27 mouse cellular contexts compared by ENCODE assay signal in the genomic region with DNA sequence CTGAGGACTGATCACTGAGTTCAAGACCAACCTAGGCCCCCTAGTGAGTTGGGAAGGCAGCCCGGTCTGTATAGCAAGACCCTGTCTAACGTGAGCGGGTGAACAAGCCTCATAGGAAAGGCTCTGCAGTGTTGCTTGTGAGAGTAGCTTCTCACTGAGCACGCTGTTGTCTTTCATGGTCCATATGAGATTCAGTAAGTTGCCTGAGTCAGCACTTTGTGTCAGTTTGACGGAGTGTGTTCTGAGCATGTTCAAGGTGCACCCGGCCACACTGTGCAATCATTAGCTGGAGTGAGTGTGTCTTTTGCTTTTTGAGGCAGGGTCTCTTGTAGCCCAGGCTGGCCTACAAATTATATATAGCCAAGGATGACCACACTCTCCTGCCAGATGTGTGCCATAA. TPM values are rescaled to one million over a fixed set of nuclear protein-coding genes. Genes with fewer than 3 reads are reported as not detected.
"Had no signal": no experiment of that assay in that cellular context is flagged by ENCODE, and none has a peak within 500 bp of the region (broad histone marks: within the 10 kb centered on the region; RNA-seq: fewer than 3 reads in every experiment).

No protein-coding gene starts in this region.

- H3K4me1 ChIP-seq: forebrain, embryonic 12.5 days; forebrain, embryonic 13.5 days; forebrain, embryonic 15.5 days had no signal

- H3K27ac ChIP-seq: embryonic facial prominence, embryonic 10.5 days; embryonic facial prominence, embryonic 12.5 days; embryonic facial prominence, embryonic 13.5 days; embryonic facial prominence, embryonic 15.5 days; forebrain, embryonic 10.5 days; forebrain, embryonic 12.5 days; forebrain, embryonic 13.5 days; forebrain, embryonic 15.5 days; gastrocnemius, adult 2 months; heart, adult 2 months had no signal

- H3K36me3 ChIP-seq: forebrain, embryonic 12.5 days; forebrain, embryonic 15.5 days had no signal

- H3K9me3 ChIP-seq: embryonic facial prominence, embryonic 10.5 days; embryonic facial prominence, embryonic 12.5 days; embryonic facial prominence, embryonic 13.5 days; embryonic facial prominence, embryonic 15.5 days; forebrain, embryonic 12.5 days; forebrain, embryonic 13.5 days; forebrain, embryonic 15.5 days had no signal

- H3K4me2 ChIP-seq: embryonic facial prominence, embryonic 12.5 days; embryonic facial prominence, embryonic 13.5 days; embryonic facial prominence, embryonic 15.5 days; forebrain, embryonic 12.5 days; forebrain, embryonic 13.5 days; forebrain, embryonic 15.5 days had no signal

- H3K27me3 ChIP-seq: embryonic facial prominence, embryonic 12.5 days; embryonic facial prominence, embryonic 13.5 days; embryonic facial prominence, embryonic 15.5 days; forebrain, embryonic 12.5 days; forebrain, embryonic 13.5 days; forebrain, embryonic 15.5 days had no signal

- H3K4me3 ChIP-seq: embryonic facial prominence, embryonic 10.5 days; embryonic facial prominence, embryonic 12.5 days; embryonic facial prominence, embryonic 13.5 days; embryonic facial prominence, embryonic 15.5 days; erythroblast, embryonic 14.5 days; forebrain, embryonic 10.5 days; forebrain, embryonic 12.5 days; forebrain, embryonic 13.5 days; forebrain, embryonic 15.5 days; gastrocnemius, adult 2 months; heart, adult 2 months had no signal

- DNase-seq: cerebellum, adult 9-10 months; cerebellum, adult 9-11 months; cerebellum, postnatal 10 days; cerebellum, postnatal 14 days; cerebellum, postnatal 25 days; cerebellum, postnatal 36 days; embryo, embryonic 11 days; forebrain, postnatal 0 days; gastrocnemius, adult 2 months; gastrocnemius, postnatal 10 days; gastrocnemius, postnatal 14 days; gastrocnemius, postnatal 25 days; gastrocnemius, postnatal 36 days; heart, adult 11 months; heart, adult 18-20 months; heart, adult 2 months had no signal

- H3K9ac ChIP-seq: embryonic facial prominence, embryonic 12.5 days; embryonic facial prominence, embryonic 13.5 days; embryonic facial prominence, embryonic 15.5 days; forebrain, embryonic 12.5 days; forebrain, embryonic 13.5 days; forebrain, embryonic 15.5 days; forebrain, postnatal 0 days had no signal

RNA-seq across cellular contexts. Expression of a gene that starts 28.3 kb away (rescaled TPM):
- total RNA-seq: common myeloid progenitor, adult 5-6 weeks; gastrocnemius, postnatal 10 days; granulocyte monocyte progenitor cell, adult 5-6 weeks had no signal
- polyA plus RNA-seq: erythroblast, embryonic 14.5 days had no signal
